Mouse (Mus musculus): ENCODE data around the gene Paqr7.

The Paqr7 gene

DNA sequence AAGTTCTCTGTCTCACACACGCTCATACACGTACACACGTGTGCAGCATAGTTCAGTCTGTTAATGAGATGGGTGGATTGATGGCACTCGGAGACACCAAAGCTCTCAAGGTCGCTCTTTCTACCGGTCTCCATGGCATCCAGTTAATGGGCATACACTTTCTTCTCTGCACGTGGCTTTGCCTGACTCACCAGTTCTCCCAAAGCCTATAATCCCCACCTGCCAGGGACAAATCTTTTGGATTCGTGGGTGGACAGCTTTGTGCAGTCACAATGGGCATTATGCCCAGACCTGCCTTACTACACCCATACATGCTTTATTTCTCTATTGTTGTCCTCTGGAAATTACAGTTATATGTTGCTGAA is 39.3 kb downstream of the Paqr7 start:
- peak; percentile 63 for DNase-seq (ENCODE audit: low spot score)

- no peak for DNase-seq (ENCODE audit: low spot score)
Observed at GRCm38 (mm10) chr4:134538997-134539580, 42.6 kb downstream of the Paqr7 start.

- no peak for DNase-seq (ENCODE audit: low spot score)
Observed at GRCm38 (mm10) chr4:134542726-134543125, 46.2 kb downstream of the Paqr7 start.

- peak; percentile 76 for DNase-seq (ENCODE audit: low spot score)
Observed at GRCm38 (mm10) chr4:134543261-134543660, 46.8 kb downstream of the Paqr7 start.

DNA sequence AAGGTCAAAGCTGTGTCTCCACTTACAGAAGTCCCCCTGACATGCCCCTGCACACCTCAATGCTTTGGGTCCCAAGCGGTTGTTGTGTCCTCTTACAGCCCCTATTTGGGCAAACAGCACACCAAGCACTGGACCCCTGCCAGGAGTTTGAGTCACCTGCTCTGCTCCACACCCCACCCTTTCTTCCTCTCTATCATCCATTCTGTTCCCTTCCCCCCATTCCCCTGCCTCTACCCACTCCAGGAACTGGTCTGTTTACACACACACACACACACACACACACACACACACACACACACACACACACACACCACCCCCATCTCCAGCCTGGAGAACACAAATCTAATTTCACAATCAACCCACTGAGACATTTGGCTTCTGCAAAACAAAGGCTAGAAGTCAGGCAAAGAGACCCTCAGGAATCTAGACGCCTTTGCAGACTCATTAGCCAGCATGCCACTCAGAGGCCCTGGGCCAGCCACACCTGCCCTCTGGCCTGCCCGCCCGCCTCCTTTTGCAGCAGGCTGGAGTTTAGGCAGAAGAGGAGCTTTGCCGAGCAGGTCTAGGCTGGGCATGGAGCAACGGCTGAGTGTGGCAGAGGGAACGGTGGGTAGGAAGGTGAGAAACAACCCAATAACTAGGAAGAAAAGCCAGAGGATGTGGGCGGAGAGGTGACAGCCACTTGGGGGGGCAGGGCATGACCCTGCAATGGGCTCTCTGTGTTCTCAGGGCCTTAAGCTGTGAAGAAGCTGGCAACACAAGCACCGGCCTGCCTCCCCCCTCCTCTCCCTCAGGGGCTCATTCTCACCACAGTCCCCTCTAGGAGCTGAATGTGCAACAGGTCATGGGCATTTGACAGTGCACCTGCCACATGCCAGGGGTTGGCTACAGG is 50.6 kb downstream of the Paqr7 start:
- no peak for DNase-seq (ENCODE audit: low spot score)

DNA sequence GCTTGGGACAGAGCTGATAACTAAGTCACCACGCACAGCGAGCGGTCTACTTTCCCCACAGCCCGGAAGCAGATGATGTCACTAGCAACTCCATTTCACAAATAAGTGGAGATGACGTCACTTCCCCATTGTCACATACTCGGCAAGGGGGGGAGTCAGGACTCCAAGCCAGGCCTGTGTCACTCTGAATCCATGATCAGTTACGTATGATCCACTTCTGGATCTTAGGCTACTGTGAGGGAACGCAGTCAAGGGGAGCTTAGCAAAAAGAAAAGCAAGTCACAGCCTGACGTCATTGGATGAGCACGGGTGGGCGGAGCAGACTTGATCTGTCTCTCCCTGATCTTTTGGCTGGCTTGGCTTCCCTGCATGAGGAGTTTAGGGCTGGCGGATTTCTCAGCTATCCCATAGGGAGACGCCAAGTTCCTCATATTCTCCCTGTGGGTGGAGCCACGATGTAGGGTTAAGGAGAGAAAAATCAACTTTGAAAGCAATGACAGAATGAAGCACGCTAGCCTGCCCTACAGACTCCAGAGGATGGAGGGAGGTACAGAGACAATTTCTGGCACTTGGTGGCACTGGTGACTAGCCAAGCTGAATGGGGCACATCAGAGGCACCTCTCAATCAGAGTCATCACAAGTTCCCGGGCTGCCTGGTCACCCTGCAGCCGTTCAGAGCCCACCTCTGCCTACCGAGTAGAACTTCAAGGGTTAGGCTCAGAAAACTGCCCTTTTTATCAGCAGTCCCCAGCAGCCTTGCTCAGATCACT is 51.9 kb downstream of the Paqr7 start:
- no peak for DNase-seq (ENCODE audit: low spot score)

- DNase-seq (ENCODE audit: low spot score), result no peak
Observed at GRCm38 (mm10) chr4:134549899-134550298, 53.4 kb downstream of the Paqr7 start.

DNA sequence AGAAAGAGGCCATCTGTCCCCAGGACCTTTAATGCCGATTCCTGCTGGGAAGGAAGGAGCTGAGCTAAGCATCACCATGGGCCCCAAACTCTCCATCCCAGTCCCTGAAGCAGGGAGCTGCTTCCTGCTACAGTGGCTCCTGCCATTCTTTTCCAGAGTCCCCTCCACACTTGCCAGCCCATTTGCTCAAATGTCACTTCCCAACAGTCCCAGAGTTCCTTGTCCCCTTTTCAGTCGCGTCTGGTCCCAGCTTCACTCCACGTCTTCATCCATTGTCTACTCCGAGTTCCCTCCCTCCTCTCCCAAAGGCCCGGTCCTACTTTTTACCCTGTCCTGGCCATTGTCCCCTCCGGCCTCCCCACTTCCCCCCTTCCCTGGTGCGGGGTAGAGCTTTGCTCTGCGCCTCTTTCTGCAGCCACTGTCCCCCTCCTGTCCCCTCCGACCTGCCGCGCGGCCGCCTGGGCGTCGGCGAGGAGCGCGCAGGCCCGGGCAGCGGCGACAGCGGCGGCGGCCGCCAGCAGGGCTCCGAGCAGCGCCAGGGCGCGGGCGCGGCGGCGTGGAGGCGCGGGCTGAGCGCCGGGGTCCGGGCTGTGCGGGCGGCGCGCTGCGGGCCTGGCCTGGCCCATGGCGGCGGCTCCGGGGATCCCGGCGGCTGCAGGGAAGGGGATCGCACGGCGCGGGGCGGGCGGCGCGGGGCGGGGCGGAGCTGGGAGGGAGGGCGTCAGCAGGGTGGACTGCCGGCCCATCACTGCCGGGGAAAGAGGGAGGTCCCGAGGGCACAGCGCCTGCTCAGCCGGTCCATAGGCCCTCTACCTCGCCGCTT is 55.2 kb downstream of the Paqr7 start, which contains the start of gene Selenon:
Selenon (minus strand) TSS at position 673 of the 823 bp plus-strand sequence.
- DNase-seq (ENCODE audit: low spot score), result no peak

DNA sequence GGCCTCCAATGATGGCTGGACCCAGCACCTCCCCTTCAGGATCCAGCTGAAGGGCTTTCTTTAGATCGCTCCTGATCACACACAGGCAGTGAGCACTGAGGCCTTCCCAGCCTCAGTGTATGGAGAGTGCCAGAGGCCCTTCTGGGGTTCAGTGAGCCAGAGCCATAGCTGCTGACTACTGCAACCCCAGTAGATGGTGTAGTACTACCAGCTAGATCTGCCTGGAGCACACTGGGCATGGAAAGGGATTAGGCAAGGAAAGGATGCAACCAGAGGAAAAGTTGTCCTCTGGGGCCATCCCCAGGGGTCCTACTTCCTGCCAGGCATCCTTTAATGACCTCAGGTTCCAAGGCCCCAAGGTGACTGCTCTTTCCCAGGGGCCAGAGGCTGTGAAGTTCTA is 57.1 kb downstream of the Paqr7 start:
- DNase-seq (ENCODE audit: low spot score), result no peak

DNA sequence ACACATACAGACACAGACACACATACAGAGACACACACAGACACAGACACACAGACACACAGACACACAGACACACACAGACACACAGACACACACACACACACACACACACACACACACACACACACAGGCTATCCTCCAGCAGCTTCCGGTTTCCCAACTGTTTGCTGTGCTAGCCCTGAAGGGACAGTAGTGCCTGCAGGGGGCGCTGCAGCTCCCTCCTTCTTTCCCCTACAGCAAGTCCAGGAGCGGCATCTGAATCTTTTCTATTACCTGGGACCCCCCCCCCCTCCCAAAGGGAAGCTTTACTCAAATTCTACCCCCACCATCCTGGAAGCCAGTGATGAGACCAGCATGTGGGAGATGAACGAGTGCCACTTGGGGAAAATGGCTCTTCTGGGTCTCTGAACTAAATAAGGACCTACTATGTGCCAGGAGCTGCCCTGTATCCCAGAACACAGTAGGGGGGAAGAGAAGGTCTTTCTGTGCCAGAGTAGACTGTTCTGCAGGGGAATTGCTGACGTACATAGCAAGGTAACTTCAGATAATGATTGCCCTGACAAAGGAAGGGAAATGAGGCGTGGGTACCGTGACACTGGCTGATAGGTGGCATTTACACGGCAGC is 59.6 kb downstream of the Paqr7 start:
- no peak for DNase-seq (ENCODE audit: low spot score)

DNA sequence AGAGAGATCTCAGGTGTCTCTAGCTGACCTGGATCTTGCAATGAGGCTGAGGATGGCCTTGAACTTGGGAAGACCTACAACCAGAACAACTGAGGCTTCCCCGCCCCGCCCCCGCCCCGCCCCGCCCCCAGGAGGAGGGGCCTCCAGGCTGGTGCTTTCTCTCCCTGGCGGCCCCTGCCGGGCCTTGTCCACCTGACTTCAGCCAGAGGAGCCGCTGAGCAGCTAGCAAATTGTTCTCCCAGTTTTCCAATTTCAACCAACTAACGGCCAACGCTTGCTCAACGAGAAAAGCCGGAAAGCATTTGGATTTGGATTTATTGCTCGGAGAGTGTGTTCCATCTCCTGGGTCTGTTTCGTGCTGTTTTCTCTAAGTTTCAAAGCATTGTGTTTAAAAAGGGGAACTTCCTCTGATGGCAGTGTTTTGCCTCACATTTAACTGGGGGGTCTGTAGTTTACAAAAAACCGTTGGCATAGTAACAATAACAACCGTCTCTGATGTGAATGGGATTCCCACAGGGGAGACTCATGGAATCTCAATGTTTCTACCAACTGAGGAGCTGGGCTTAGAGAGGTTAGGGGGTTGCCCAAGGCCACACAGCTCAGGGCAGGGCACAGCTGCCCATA is 61.2 kb downstream of the Paqr7 start:
- DNase-seq (ENCODE audit: low spot score), result no peak

DNA sequence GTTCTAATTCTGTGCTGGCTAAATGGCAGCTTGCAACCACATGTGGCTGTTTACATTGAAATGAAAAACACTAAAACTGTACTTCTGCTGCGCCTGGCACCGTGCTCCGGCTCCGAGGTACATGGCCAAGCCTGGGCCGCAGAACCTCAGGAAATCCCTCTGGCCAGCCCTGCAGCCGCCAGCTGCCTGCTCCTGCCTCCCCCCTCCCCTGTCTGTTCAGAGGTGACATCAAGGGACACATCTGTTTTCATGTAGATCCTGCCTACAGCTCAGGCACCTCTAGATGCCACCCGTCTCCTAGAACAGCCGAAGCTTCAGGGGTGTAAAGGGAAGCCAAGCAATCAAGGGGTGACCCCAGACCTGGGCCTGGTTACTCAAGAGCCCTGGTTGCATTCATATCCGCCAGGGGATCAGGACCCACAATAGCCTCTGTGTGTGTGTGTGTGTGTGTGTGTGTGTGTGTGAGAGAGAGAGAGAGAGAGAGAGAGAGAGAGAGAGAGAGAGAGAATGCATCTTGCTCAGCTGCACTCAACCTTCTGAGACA is 62.1 kb downstream of the Paqr7 start:
- no peak for DNase-seq (ENCODE audit: low spot score)

DNA sequence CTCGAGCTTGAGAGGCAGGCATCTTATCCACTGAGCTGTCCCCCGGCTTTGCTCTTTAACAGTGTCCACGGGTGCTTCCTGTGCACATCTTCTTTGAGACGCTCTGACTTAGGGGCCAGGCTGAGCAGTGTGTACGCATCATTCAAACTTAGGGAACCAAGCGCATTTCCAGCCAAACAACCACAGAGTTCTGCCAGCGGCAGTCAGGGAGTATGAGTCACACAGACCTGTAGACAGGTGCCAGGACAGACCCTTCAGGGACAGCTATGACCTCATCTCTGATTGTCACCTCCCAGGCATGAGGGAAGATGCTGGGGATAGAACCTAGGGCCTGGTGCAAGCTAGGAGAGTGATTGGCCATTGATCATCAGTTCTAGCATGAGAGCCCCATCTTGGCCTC is 62.7 kb downstream of the Paqr7 start:
- DNase-seq (ENCODE audit: low spot score), result no peak
